Comparison of ENCODE assay signal across 8 mouse cellular contexts in the genomic region with DNA sequence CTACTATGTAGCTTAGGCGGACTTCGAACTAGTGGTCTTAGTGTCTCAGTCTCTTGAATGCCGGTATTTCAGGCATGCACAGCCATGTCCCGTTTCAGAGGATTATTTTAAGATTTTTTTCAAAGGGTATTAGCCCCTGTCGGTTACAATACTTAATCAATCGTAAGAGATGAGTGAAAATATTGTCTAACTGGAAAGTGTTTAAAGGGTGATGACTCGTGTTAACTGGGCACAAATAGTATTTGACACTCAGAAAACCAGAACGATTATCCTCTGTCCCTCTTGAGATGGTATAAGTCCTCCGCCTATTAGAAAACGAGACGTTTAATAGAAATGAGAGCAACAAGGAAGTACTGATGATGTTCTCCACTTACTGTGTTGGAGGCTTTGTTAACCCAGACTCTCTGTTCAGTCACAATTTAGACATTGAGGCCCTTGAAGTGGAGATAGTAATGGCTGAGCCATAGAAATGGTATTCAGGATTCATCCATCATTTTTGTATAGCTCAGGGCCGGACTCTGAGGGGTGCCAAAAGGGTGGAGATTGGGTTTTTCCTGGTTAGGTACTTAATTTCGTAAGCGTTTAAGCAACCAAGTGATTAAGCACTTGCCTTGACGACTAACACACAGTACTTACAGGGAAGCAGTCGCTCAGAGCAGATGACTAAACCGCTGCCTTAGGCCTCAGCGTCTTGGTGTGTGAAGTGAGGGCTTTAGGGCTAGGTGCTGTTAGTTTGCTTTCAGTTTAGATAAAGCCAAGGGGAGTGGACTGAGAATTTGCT. TPM values are rescaled to one million over a fixed set of nuclear protein-coding genes. Genes with fewer than 3 reads are reported as not detected.
DNase-seq lines count a peak whose midpoint lies in the region; ATAC-seq and TF ChIP-seq lines count a peak whose summit lies in the region.

No protein-coding gene starts in this region.

- no peak for TF ChIP-seq CTCF in layer of hippocampus, adult 2 months (conservative IDR thresholded peaks at IDR 0.05)

- ATAC-seq in heart, embryonic 13.5 days (ENCODE audit: extremely low read depth, insufficient number of reproducible peaks, low FRiP score, low TSS enrichment) = no peak
- ATAC-seq in limb, embryonic 14.5 days (ENCODE audit: low FRiP score, low read depth) = no peak

- peak overlapping the region; percentile 93 for H3K4me3 ChIP-seq in layer of hippocampus, adult 2 months
- peak overlapping the region; percentile 97 for H3K4me3 ChIP-seq in brown adipose tissue, adult 24 weeks (ENCODE audit: insufficient read depth, low read depth, low read length)
- peak overlapping the region; percentile 88 for H3K4me3 ChIP-seq in heart, embryonic 13.5 days
- peak overlapping the region; percentile 97 for H3K4me3 ChIP-seq in limb, embryonic 14.5 days (replicated peaks; ENCODE audit: low read length)
- peak overlapping the region; percentile 100 for H3K4me3 ChIP-seq in myocyte

- peak overlapping the region; percentile 85 for H3K4me2 ChIP-seq in heart, embryonic 13.5 days
- H3K4me2 ChIP-seq in limb, embryonic 14.5 days (replicated peaks; ENCODE audit: low read depth, low read length, severe bottlenecking) = peak overlapping the region; percentile 90
- H3K4me2 ChIP-seq in myocyte (ENCODE audit: low read depth) = peak overlapping the region; percentile 91

- 1% methylated on average over 18 of the region's 18 CpGs for WGBS in heart, embryonic 13.5 days
- 1% methylated on average over 18 of the region's 18 CpGs for WGBS in limb, embryonic 14.5 days

- no peak for TF ChIP-seq POLR2A in limb, embryonic 14.5 days (IDR thresholded peaks at IDR 0.05; ENCODE audit: borderline replicate concordance, extremely low read depth, insufficient read depth, insufficient read length)
- TF ChIP-seq POLR2A in myocyte (IDR thresholded peaks at IDR 0.05; ENCODE audit: insufficient read length, low read depth) = no peak

- H3K9me3 ChIP-seq in heart, embryonic 13.5 days = no peaks in the 10 kb centered on the region
- no peaks in the 10 kb centered on the region for H3K9me3 ChIP-seq in limb, embryonic 14.5 days (ENCODE audit: control insufficient read depth, low read length)

- H3K27ac ChIP-seq in layer of hippocampus, adult 2 months = peak overlapping the region; percentile 100
- peak overlapping the region; percentile 30 for H3K27ac ChIP-seq in brown adipose tissue, adult 24 weeks (replicated peaks; ENCODE audit: low read depth, low read length)
- peak overlapping the region; percentile 100 for H3K27ac ChIP-seq in heart, embryonic 13.5 days (replicated peaks)
- no peak overlapping the region for H3K27ac ChIP-seq in limb, embryonic 14.5 days (replicated peaks; ENCODE audit: low read depth, low read length)

- H3K36me3 ChIP-seq in heart, embryonic 13.5 days = peaks cover 3% of the 10 kb centered on the region; the same call in 1 of the 2 replicates
- no peaks in the 10 kb centered on the region; the same call in 1 of the 2 replicates for H3K36me3 ChIP-seq in limb, embryonic 14.5 days (ENCODE audit: control insufficient read depth, insufficient read depth, low read length)
- no peaks in the 10 kb centered on the region for H3K36me3 ChIP-seq in myocyte (ENCODE audit: control insufficient read depth, insufficient read depth)

- peak overlapping the region; percentile 100 for H3K9ac ChIP-seq in heart, embryonic 13.5 days
- H3K9ac ChIP-seq in limb, embryonic 14.5 days (ENCODE audit: low read depth, low read length, severe bottlenecking) = peak overlapping the region; percentile 99

- no peak for DNase-seq in layer of hippocampus, adult 2 months (ENCODE audit: low spot score in 2 of 2)
- DNase-seq in layer of hippocampus, adult 18-20 months (ENCODE audit: low spot score in 2 of 2) = no peak
- DNase-seq in limb, embryonic 14.5 days (ENCODE audit: low spot score) = no peak
- no peak for DNase-seq in retina, embryonic 14.5 days (ENCODE audit: low spot score)
- DNase-seq in layer of hippocampus, adult 9-10 months (ENCODE audit: low spot score) = no peak

- H3K27me3 ChIP-seq in heart, embryonic 13.5 days (replicated peaks) = no peaks in the 10 kb centered on the region
- no peaks in the 10 kb centered on the region for H3K27me3 ChIP-seq in limb, embryonic 14.5 days (ENCODE audit: control insufficient read depth, insufficient read depth, low read length)
- no peaks in the 10 kb centered on the region for H3K27me3 ChIP-seq in myocyte (ENCODE audit: control insufficient read depth, insufficient read depth, insufficient read length)

- peaks cover 17% of the 10 kb centered on the region for H3K4me1 ChIP-seq in brown adipose tissue, adult 24 weeks (ENCODE audit: control insufficient read depth, insufficient read depth, insufficient read length, low read length)
- H3K4me1 ChIP-seq in heart, embryonic 13.5 days = peaks cover 51% of the 10 kb centered on the region
- H3K4me1 ChIP-seq in limb, embryonic 14.5 days (ENCODE audit: control insufficient read depth, insufficient read depth, low read length) = peaks cover 33% of the 10 kb centered on the region

- no peak overlapping the region for H3ac ChIP-seq in myocyte (ENCODE audit: control insufficient read depth, insufficient read length)

- H3K79me2 ChIP-seq in myocyte (ENCODE audit: control insufficient read depth, insufficient read depth) = peaks cover 66% of the 10 kb centered on the region

TF ChIP-seq in myocyte, 11 proteins besides CTCF, POLR2A, EP300 and RAD21:
- TF ChIP-seq CEBPB (IDR thresholded peaks at IDR 0.05; ENCODE audit: insufficient read depth, poor library complexity, severe bottlenecking) (no peak), MYOD1 (IDR thresholded peaks at IDR 0.05; ENCODE audit: control insufficient read depth in 1 of 3, insufficient read length in 2 of 3, low read depth in 2 of 3) (no peak), MAX (IDR thresholded peaks at IDR 0.05; ENCODE audit: low read depth) (no peak), TCF12 (IDR thresholded peaks at IDR 0.05; ENCODE audit: insufficient read depth, poor library complexity, severe bottlenecking) (no peak), SRF (IDR thresholded peaks at IDR 0.05; ENCODE audit: control insufficient read depth, insufficient read length, low read depth) (no peak), USF1 (IDR thresholded peaks at IDR 0.05; ENCODE audit: low read depth) (no peak), POLR2AphosphoS2 (IDR thresholded peaks at IDR 0.05; ENCODE audit: insufficient read length, low read depth) (no peak), E2F4 (IDR thresholded peaks at IDR 0.05; ENCODE audit: insufficient read depth) (no peak), REST (IDR thresholded peaks at IDR 0.05; ENCODE audit: insufficient read depth, insufficient read length) (no peak), MYOG (IDR thresholded peaks at IDR 0.05; ENCODE audit: control insufficient read depth in 1 of 3, insufficient read depth in 1 of 3, insufficient read length in 2 of 3, low read depth in 2 of 3) (no peak), TCF3 (IDR thresholded peaks at IDR 0.05; ENCODE audit: insufficient read length, low read depth) (no peak)

RNA-seq across cellular contexts. Expression of gene Msl2, which starts 2.4 kb away (rescaled TPM):
- total RNA-seq in layer of hippocampus, adult 2 months (2021) = 10 to 100 TPM; 67.8 to 68.4 TPM
- total RNA-seq in layer of hippocampus, adult 18-20 months (2021) = 10 to 100 TPM; 65.9 to 66.4 TPM
- polyA plus RNA-seq in brown adipose tissue, adult 24 weeks (2012; ENCODE audit: insufficient read depth, insufficient read length, missing spikeins) = 10.1 and 12.9 TPM in 2 replicates
- polyA plus RNA-seq in heart, embryonic 13.5 days (2015; fragmentation: Nextera tagmentation; extraction: Ambion mirVana) = 2.6 and 2.8 TPM in 2 replicates
- polyA plus RNA-seq in limb, embryonic 14.5 days (2012; rRNA removed) = 22.4 and 26.9 TPM in 2 replicates
- 6.9 and 7.0 TPM in 2 replicates for polyA plus RNA-seq in limb, embryonic 14.5 days (2014; fragmentation: Nextera tagmentation; extraction: Ambion mirVana)
- polyA plus RNA-seq in myocyte (2012; fragmentation: generic; extraction: Trizol) = 8.6 TPM

RNA-seq across cellular contexts. Expression of gene Pccb, which starts 41.6 kb away (rescaled TPM):
- total RNA-seq in layer of hippocampus, adult 2 months (2021) = 10 to 100 TPM; 43.5 to 45.5 TPM
- total RNA-seq in layer of hippocampus, adult 18-20 months (2021) = 10 to 100 TPM; 43.3 to 43.9 TPM
- 394 and 426 TPM in 2 replicates for polyA plus RNA-seq in brown adipose tissue, adult 24 weeks (2012; ENCODE audit: insufficient read depth, insufficient read length, missing spikeins)
- 20.3 and 23.2 TPM in 2 replicates for polyA plus RNA-seq in heart, embryonic 13.5 days (2015; fragmentation: Nextera tagmentation; extraction: Ambion mirVana)
- polyA plus RNA-seq in limb, embryonic 14.5 days (2012; rRNA removed) = 73.7 and 80.0 TPM in 2 replicates
- polyA plus RNA-seq in limb, embryonic 14.5 days (2014; fragmentation: Nextera tagmentation; extraction: Ambion mirVana) = 29.6 and 30.0 TPM in 2 replicates
- polyA plus RNA-seq in myocyte (2012; fragmentation: generic; extraction: Trizol) = 46.8 TPM
